Mouse (Mus musculus): ENCODE data around the gene Teddm1a. TPM values are rescaled to one million over a fixed set of nuclear protein-coding genes. Genes with fewer than 3 reads are reported as not detected.

Gene Teddm1a
- polyA plus RNA-seq (2012; rRNA removed): not detected in 2 replicates

DNA sequence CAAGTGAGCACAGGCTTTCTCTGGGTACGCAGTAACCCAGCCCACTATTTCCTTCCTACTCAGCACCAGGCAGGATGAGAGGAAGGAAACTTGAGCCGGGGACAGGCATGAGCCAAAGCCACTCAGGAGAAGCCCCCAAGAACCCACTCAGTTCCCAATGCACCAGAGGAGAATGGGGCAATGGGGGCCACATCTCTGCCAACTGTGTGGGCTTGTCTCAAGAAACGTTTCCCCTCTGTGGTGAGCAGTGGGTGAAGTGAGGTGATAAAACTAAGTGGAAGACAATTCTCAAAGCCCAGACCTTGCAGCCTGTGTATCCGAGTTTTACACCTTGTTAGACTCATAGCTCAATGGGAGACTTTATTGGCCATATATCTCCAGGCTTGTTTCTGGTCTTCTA, at the start of gene Teddm1a:
Gene Teddm1a, plus strand, starts transcription at position 301 of the 400 bp plus-strand sequence.

GRCm38 (mm10) chr1:153844042-153844441, 47.5 kb upstream of the Teddm1a start, which contains the start of gene Rgsl1:
Gene Rgsl1, minus strand, starts transcription at chr1:153844142.

DNA sequence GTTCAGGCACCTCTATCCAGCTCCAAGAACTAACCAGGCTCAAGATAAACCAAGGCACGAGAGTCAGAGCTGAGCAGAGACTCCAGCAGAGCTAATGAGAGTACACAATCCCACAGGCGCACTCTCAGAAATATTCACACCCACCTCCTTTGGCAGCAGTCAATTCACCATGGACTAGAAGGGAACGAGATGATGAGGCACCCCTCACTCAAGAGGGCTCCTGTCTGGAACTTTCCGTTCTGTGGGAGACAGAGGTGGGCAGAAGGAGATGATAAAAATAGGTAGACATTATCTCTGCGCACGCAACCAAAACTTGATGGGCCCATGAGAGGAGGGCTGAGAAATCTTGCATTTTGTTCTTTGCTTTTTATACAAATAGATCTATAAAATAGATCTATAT, 17.5 kb upstream of the Teddm1a start, which contains the start of gene Teddm1b:
Gene Teddm1b, plus strand, starts transcription at position 301 of the 400 bp plus-strand sequence.

GRCm38 (mm10) chr1:153899731-153900380, 8.3 kb downstream of the Teddm1a start, which contains the start of the genes Glul and Teddm2:
Gene Glul, plus strand, starts transcription at chr1:153899944.
Gene Teddm2, minus strand, starts transcription at chr1:153900228.

Other genes with a start within 250 kb of the Teddm1a start
- gene Rgs8, start 238.7 kb upstream of the Teddm1a start, polyA plus RNA-seq (2012; rRNA removed): 25.2 and 25.9 TPM in 2 replicates
- 24.3 and 34.4 TPM in 2 replicates for gene Rgs16, start 151.4 kb upstream of the Teddm1a start, polyA plus RNA-seq (2012; rRNA removed)
- 73.5 and 78.2 TPM in 2 replicates for gene Rnasel, start 142.3 kb upstream of the Teddm1a start, polyA plus RNA-seq (2012; rRNA removed)
- gene Rgsl1, start 47.6 kb upstream of the Teddm1a start, polyA plus RNA-seq (2012; rRNA removed): 0.24 and 0.44 TPM in 2 replicates
- not detected in 2 replicates for gene Teddm1b, start 17.4 kb upstream of the Teddm1a start, polyA plus RNA-seq (2012; rRNA removed)
- 199 and 211 TPM in 2 replicates for gene Glul, start 8.2 kb downstream of the Teddm1a start, polyA plus RNA-seq (2012; rRNA removed)
- 0.98 and 1.0 TPM in 2 replicates for gene Teddm2, start 8.5 kb downstream of the Teddm1a start, polyA plus RNA-seq (2012; rRNA removed)